Mouse (Mus musculus) myocyte (in vitro differentiated cells): Measurements from ENCODE around the gene Otop2. TPM values are rescaled to one million over a fixed set of nuclear protein-coding genes. Genes with fewer than 3 reads are reported as not detected.

Source experiments
- H3K27me3 ChIP-seq: one replicate; pipeline ENCODE4 v1.6.1; 2011; ENCODE audit not compliant: control insufficient read depth, insufficient read depth, insufficient read length
- H3K36me3 ChIP-seq: one replicate; pipeline ENCODE4 v1.6.1; 2011; ENCODE audit not compliant: control insufficient read depth, insufficient read depth
- H3K4me2 ChIP-seq: one replicate; pipeline ENCODE4 v1.6.1; 2011; ENCODE audit warnings: low read depth, control low read depth
- H3K4me3 ChIP-seq: one replicate; pipeline ENCODE4 v1.5.1; 2011; ENCODE audit warnings: mild to moderate bottlenecking, control low read depth, moderate library complexity
- H3K79me2 ChIP-seq: one replicate; pipeline ENCODE4 v1.6.1; 2011; ENCODE audit not compliant: control insufficient read depth, insufficient read depth
- H3ac ChIP-seq: one replicate; pipeline ENCODE4 v1.6.1; 2011; ENCODE audit not compliant: control insufficient read depth, insufficient read length
- CEBPB ChIP-seq: IDR thresholded peaks from 2 replicates; pipeline ENCODE4 v1.6.1; 2011; ENCODE audit warnings: mild to moderate bottlenecking, moderate library complexity; ENCODE audit not compliant: poor library complexity, insufficient read depth, severe bottlenecking
- E2F4 ChIP-seq: IDR thresholded peaks from one replicate; pipeline ENCODE4 v1.6.1; 2011; ENCODE audit warnings: mild to moderate bottlenecking, control low read depth, moderate library complexity; ENCODE audit not compliant: insufficient read depth
- MAX ChIP-seq: IDR thresholded peaks from one replicate; pipeline ENCODE4 v1.6.1; 2011; ENCODE audit warnings: low read depth, mild to moderate bottlenecking, control low read depth
- MYOD1 ChIP-seq, 3 experiments: IDR thresholded peaks; one replicate each; pipeline ENCODE4 v1.6.1; 2011; ENCODE audit warnings: control low read depth in 2 of 3, low read depth in 2 of 3, mild to moderate bottlenecking in 2 of 3, moderate library complexity in 1 of 3; ENCODE audit not compliant: insufficient read length in 2 of 3, control insufficient read depth in 1 of 3
- MYOG ChIP-seq, 3 experiments: IDR thresholded peaks; one replicate each; pipeline ENCODE4 v1.6.1; 2011; ENCODE audit warnings: control low read depth in 2 of 3, low read depth in 2 of 3, mild to moderate bottlenecking in 2 of 3; ENCODE audit not compliant: insufficient read length in 2 of 3, control insufficient read depth in 1 of 3, insufficient read depth in 1 of 3
- POLR2A ChIP-seq: IDR thresholded peaks from one replicate; pipeline ENCODE4 v1.6.1; 2011; ENCODE audit warnings: low read depth, mild to moderate bottlenecking, control low read depth, moderate library complexity; ENCODE audit not compliant: insufficient read length
- POLR2AphosphoS2 ChIP-seq: IDR thresholded peaks from one replicate; pipeline ENCODE4 v1.6.1; 2011; ENCODE audit warnings: low read depth, control low read depth; ENCODE audit not compliant: insufficient read length
- REST ChIP-seq: IDR thresholded peaks from one replicate; pipeline ENCODE4 v1.6.1; 2011; ENCODE audit warnings: mild to moderate bottlenecking, control low read depth, moderate library complexity; ENCODE audit not compliant: insufficient read depth, insufficient read length
- SRF ChIP-seq: IDR thresholded peaks from one replicate; pipeline ENCODE4 v1.6.1; 2011; ENCODE audit warnings: low read depth; ENCODE audit not compliant: control insufficient read depth, insufficient read length
- TCF12 ChIP-seq: IDR thresholded peaks from one replicate; pipeline ENCODE4 v1.6.1; 2011; ENCODE audit warnings: mild to moderate bottlenecking, control low read depth; ENCODE audit not compliant: poor library complexity, insufficient read depth, severe bottlenecking
- TCF3 ChIP-seq: IDR thresholded peaks from one replicate; pipeline ENCODE4 v1.6.1; 2011; ENCODE audit warnings: low read depth, control low read depth; ENCODE audit not compliant: insufficient read length
- USF1 ChIP-seq: IDR thresholded peaks from one replicate; pipeline ENCODE4 v1.6.1; 2011; ENCODE audit warnings: low read depth, mild to moderate bottlenecking, control low read depth, moderate library complexity
- polyA plus RNA-seq: library from polyadenylated mRNA; unstranded; fragments of >200 nt; fragmentation: generic; extraction: Trizol; gene quantifications from one replicate; pipeline ENCODE4 v1.2.1, GENCODE M21; 2012; ENCODE audit warnings: missing spikeins

Gene Otop2
- polyA plus RNA-seq, 1 experiment, result 0.01 TPM

GRCm38 (mm10) chr11:115273735-115274134, 33.2 kb upstream of the Otop2 start:
- no peak for TF ChIP-seq USF1
- TF ChIP-seq REST, result no peak
- TF ChIP-seq MAX, result no peak
- H3K4me3 ChIP-seq, result no peak overlapping the region
- H3K79me2 ChIP-seq, result no peaks in the 10 kb centered on the region
- H3K36me3 ChIP-seq, result no peaks in the 10 kb centered on the region
- H3K4me2 ChIP-seq, result no peak overlapping the region
- H3K27me3 ChIP-seq, result no peaks in the 10 kb centered on the region
- no peak overlapping the region for H3ac ChIP-seq

DNA sequence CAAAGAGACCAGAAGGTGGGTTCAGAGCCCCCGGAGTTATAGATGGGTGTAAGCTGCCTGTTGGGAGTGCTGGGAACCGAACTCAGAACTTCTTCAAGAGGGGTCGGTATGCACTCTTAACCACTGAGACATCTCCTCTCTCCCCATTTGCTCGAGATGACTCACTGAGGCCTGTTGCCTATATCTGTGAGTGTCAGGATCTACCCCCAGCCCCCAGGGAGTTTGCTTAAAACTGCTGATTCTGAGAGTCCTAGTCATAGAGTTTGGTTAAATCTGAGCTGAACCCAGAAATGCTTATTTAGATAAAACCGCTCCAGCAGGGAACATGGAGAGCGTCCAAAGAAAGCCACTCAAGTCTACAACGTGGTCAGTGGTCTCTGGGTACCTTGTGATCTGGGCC, 32.8 kb upstream of the Otop2 start:
- Histone ChIP-seq H3K36me3 (no peaks in the 10 kb centered on the region), H3ac (no peak overlapping the region), H3K27me3 (no peaks in the 10 kb centered on the region), H3K4me2 (no peak overlapping the region), H3K4me3 (no peak overlapping the region), H3K79me2 (no peaks in the 10 kb centered on the region)
- TF ChIP-seq POLR2AphosphoS2 (no peak), MYOG (IDR thresholded peaks at IDR 0.05; ENCODE audit: control insufficient read depth in 1 of 3, insufficient read depth in 1 of 3, insufficient read length in 2 of 3, low read depth in 2 of 3) (no peak), USF1 (no peak), TCF12 (no peak), POLR2A (no peak), MYOD1 (IDR thresholded peaks at IDR 0.05; ENCODE audit: control insufficient read depth in 1 of 3, insufficient read length in 2 of 3, low read depth in 2 of 3) (no peak), CEBPB (no peak), MAX (no peak), REST (no peak), E2F4 (no peak), SRF (no peak), TCF3 (no peak)

DNA sequence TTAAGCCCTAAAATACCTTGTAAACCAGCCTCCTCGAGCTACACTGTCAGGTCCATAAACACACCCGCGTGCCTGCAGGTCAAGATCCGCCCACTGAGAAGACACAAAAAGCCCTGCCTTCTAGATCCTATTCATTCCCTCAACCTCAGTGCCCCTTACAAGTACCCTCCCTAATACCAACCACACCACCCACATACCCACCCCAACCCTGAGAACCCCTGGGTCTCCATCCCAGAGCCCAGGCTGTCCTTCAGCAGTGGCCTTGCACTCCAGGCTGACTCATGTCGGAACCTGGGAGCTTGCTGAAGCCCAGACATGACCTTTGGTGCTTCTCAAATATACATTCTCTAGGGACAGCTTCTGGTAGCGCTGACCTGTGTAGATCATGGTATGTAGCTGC, 32.2 kb upstream of the Otop2 start:
- no peak overlapping the region for H3ac ChIP-seq
- H3K4me2 ChIP-seq, result no peak overlapping the region
- no peak overlapping the region for H3K4me3 ChIP-seq
- TF ChIP-seq CEBPB (no peak), MYOG (IDR thresholded peaks at IDR 0.05; ENCODE audit: control insufficient read depth in 1 of 3, insufficient read depth in 1 of 3, insufficient read length in 2 of 3, low read depth in 2 of 3) (no peak), E2F4 (no peak), REST (no peak), POLR2AphosphoS2 (no peak), USF1 (no peak), TCF12 (no peak), MYOD1 (IDR thresholded peaks at IDR 0.05; ENCODE audit: control insufficient read depth in 1 of 3, insufficient read length in 2 of 3, low read depth in 2 of 3) (no peak), TCF3 (no peak), MAX (no peak), SRF (no peak)
- H3K27me3 ChIP-seq, result no peaks in the 10 kb centered on the region
- H3K36me3 ChIP-seq, result no peaks in the 10 kb centered on the region
- no peaks in the 10 kb centered on the region for H3K79me2 ChIP-seq

DNA sequence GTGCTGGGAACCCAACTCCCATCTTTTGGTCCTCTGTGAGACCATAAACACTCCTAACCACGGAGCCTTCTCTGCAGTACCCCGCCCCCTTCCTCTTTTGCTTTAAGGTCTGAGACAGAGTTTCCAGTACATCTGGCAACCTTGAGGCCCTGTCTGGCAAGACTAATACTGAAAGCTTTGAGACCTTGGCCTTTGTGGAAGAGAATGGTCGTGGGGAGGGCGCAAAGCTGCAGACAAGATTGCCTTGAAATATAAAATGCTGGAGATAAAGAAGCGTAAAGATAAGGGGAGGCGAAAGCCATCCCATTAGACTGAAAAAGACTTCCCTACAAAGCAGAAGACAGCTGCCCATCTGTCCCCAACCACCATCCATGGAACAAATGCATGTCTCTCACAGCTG, 31.5 kb upstream of the Otop2 start:
- Histone ChIP-seq H3K27me3 (no peaks in the 10 kb centered on the region), H3K4me3 (peak overlapping the region; percentile 62), H3K36me3 (no peaks in the 10 kb centered on the region), H3K79me2 (no peaks in the 10 kb centered on the region), H3ac (no peak overlapping the region), H3K4me2 (peak overlapping the region; percentile 93)
- TF ChIP-seq MYOG (IDR thresholded peaks at IDR 0.05; ENCODE audit: control insufficient read depth in 1 of 3, insufficient read depth in 1 of 3, insufficient read length in 2 of 3, low read depth in 2 of 3) (no peak), POLR2AphosphoS2 (no peak), E2F4 (no peak), MYOD1 (IDR thresholded peaks at IDR 0.05; ENCODE audit: control insufficient read depth in 1 of 3, insufficient read length in 2 of 3, low read depth in 2 of 3) (no peak), SRF (no peak), POLR2A (no peak), USF1 (no peak), MAX (no peak), TCF12 (no peak)

GRCm38 (mm10) chr11:115275954-115276353, 31.0 kb upstream of the Otop2 start:
- no peaks in the 10 kb centered on the region for H3K79me2 ChIP-seq
- no peaks in the 10 kb centered on the region for H3K36me3 ChIP-seq
- peak overlapping the region; percentile 62 for H3K4me3 ChIP-seq
- TF ChIP-seq MYOG (IDR thresholded peaks at IDR 0.05; ENCODE audit: control insufficient read depth in 1 of 3, insufficient read depth in 1 of 3, insufficient read length in 2 of 3, low read depth in 2 of 3) (no peak), E2F4 (no peak), MAX (no peak), REST (no peak), TCF3 (no peak), SRF (no peak), USF1 (no peak), POLR2AphosphoS2 (no peak), CEBPB (no peak), MYOD1 (IDR thresholded peaks at IDR 0.05; ENCODE audit: control insufficient read depth in 1 of 3, insufficient read length in 2 of 3, low read depth in 2 of 3) (no peak), TCF12 (no peak), POLR2A (no peak)
- H3K27me3 ChIP-seq, result no peaks in the 10 kb centered on the region
- peak overlapping the region; percentile 93 for H3K4me2 ChIP-seq
- H3ac ChIP-seq, result peak overlapping the region; percentile 55
